Mouse (Mus musculus): ENCODE results near the gene Ppef1. TPM values are rescaled to one million over a fixed set of nuclear protein-coding genes. Genes with fewer than 3 reads are reported as not detected.

Ppef1 gene
- not detected for polyA plus RNA-seq (2017; shearing (Covaris generic))

GRCm38 (mm10) chrX:160735650-160736049, at the start of gene Ppef1:
Ppef1 (minus strand) TSS chrX:160735765.

GRCm38 (mm10) chrX:160767713-160768112, 32.1 kb upstream of the Ppef1 start, which contains the start of gene Rs1:
Rs1 (plus strand) TSS chrX:160768013.

Other genes starting within 250 kb of the Ppef1 start
- 10 to 100 TPM; 12.0 to 15.8 TPM for gene Phka2, start 233.6 kb downstream of the Ppef1 start, polyA plus RNA-seq (2017; shearing (Covaris generic))
- not detected for gene Rs1, start 32.2 kb upstream of the Ppef1 start, polyA plus RNA-seq (2017; shearing (Covaris generic))
- not detected for gene Gja6, start 171.3 kb upstream of the Ppef1 start, polyA plus RNA-seq (2017; shearing (Covaris generic))

Measured in activated CD4-positive, CD25-positive, alpha-beta regulatory T cell (primary cell).